8 mouse cellular contexts compared by ENCODE assay signal in the genomic region with DNA sequence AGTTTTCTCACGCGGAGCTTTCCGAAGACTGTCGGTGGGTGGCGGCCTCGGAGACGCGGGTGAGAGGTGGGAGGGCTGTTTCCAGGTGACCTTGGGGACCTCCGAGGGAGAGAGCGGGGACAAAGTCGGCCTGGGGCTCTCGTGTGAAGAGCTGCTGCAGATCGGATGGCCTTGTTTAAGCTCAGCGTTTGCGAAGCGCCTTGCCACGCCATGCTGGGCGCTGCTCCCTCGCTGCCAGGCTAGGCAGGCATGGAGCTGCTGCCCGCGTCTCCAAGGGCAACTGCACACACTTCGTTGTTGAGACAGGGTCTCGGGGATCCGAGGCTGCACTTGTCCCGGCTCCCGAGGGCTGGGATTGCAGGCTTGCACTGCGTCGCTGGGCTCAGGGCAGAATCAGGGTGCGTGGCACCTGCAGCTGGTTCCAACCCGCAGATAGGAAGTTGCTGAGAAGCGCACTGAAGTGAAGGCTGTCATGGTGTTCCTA. TPM values are rescaled to one million over a fixed set of nuclear protein-coding genes. Genes with fewer than 3 reads are reported as not detected.
DNase-seq lines count a peak whose midpoint lies in the region; ATAC-seq and TF ChIP-seq lines count a peak whose summit lies in the region.

Gene Mrpl47, minus strand, starts transcription at position 434 of the 484 bp plus-strand sequence.

- peak within 1 kb of the TSS; percentile 96 for H3K4me3 ChIP-seq in C2C12 (ENCODE audit: insufficient read depth, poor library complexity, severe bottlenecking)
- peak within 1 kb of the TSS; percentile 83 for H3K4me3 ChIP-seq in embryonic facial prominence, embryonic 14.5 days (ENCODE audit: low read depth, low read length)
- H3K4me3 ChIP-seq in heart, postnatal 0 days (ENCODE audit: low read depth, low read length): peak within 1 kb of the TSS; percentile 91
- peak within 1 kb of the TSS; percentile 90 for H3K4me3 ChIP-seq in limb, embryonic 10.5 days
- H3K4me3 ChIP-seq in neural tube, embryonic 15.5 days (replicated peaks): peak within 1 kb of the TSS; percentile 93

- WGBS in embryonic facial prominence, embryonic 14.5 days: under 1% methylated on average over 20 of the region's 31 CpGs
- WGBS in heart, postnatal 0 days: under 1% methylated on average over 31 of the region's 31 CpGs
- under 1% methylated on average over 31 of the region's 31 CpGs for WGBS in limb, embryonic 10.5 days
- 0% methylated on average over 31 of the region's 31 CpGs for WGBS in neural tube, embryonic 15.5 days

- H3K9me3 ChIP-seq in embryonic facial prominence, embryonic 14.5 days (ENCODE audit: control insufficient read depth, low read length): no peaks in the 10 kb centered on the region
- no peaks in the 10 kb centered on the region for H3K9me3 ChIP-seq in heart, postnatal 0 days (replicated peaks; ENCODE audit: control insufficient read depth, low read length)
- H3K9me3 ChIP-seq in limb, embryonic 10.5 days (replicated peaks): no peaks in the 10 kb centered on the region
- no peaks in the 10 kb centered on the region for H3K9me3 ChIP-seq in neural tube, embryonic 15.5 days (replicated peaks)

- H3K36me3 ChIP-seq in C2C12 (ENCODE audit: control insufficient read depth, insufficient read depth): peaks cover 24% of the 10 kb centered on the region
- peaks cover 28% of the 10 kb centered on the region; the same call in 1 of the 2 replicates for H3K36me3 ChIP-seq in embryonic facial prominence, embryonic 14.5 days (ENCODE audit: control insufficient read depth, insufficient read depth, low read length)
- H3K36me3 ChIP-seq in heart, postnatal 0 days (replicated peaks; ENCODE audit: control insufficient read depth, insufficient read depth, low read length): peaks cover 19% of the 10 kb centered on the region
- H3K36me3 ChIP-seq in limb, embryonic 10.5 days: peaks cover 53% of the 10 kb centered on the region
- peaks cover 28% of the 10 kb centered on the region for H3K36me3 ChIP-seq in neural tube, embryonic 15.5 days

- H3K4me2 ChIP-seq in embryonic facial prominence, embryonic 14.5 days (ENCODE audit: low read depth, low read length): peak within 1 kb of the TSS; percentile 81
- H3K4me2 ChIP-seq in heart, postnatal 0 days (ENCODE audit: low read depth, low read length): peak within 1 kb of the TSS; percentile 65
- H3K4me2 ChIP-seq in neural tube, embryonic 15.5 days: peak within 1 kb of the TSS; percentile 74

- H3K27ac ChIP-seq in embryonic facial prominence, embryonic 14.5 days (replicated peaks; ENCODE audit: low read depth, low read length): peak within 1 kb of the TSS; percentile 76
- H3K27ac ChIP-seq in heart, postnatal 0 days (ENCODE audit: low read depth): peak within 1 kb of the TSS; percentile 94
- peak within 1 kb of the TSS; percentile 83 for H3K27ac ChIP-seq in limb, embryonic 10.5 days
- peak within 1 kb of the TSS; percentile 90 for H3K27ac ChIP-seq in neural tube, embryonic 15.5 days (replicated peaks)

- H3K27me3 ChIP-seq in C2C12 (ENCODE audit: control insufficient read depth, insufficient read depth, insufficient read length): no peaks in the 10 kb centered on the region
- no peaks in the 10 kb centered on the region for H3K27me3 ChIP-seq in embryonic facial prominence, embryonic 14.5 days (replicated peaks; ENCODE audit: control insufficient read depth, insufficient read depth, low read length)
- no peaks in the 10 kb centered on the region for H3K27me3 ChIP-seq in heart, postnatal 0 days (ENCODE audit: control insufficient read depth, insufficient read depth, low read length)
- H3K27me3 ChIP-seq in limb, embryonic 10.5 days (ENCODE audit: low read depth, poor library complexity, severe bottlenecking): no peaks in the 10 kb centered on the region
- H3K27me3 ChIP-seq in neural tube, embryonic 15.5 days (replicated peaks): no peaks in the 10 kb centered on the region

- peaks cover 79% of the 10 kb centered on the region for H3K79me2 ChIP-seq in C2C12 (ENCODE audit: control insufficient read depth, insufficient read depth)

- H3K79me3 ChIP-seq in C2C12 (ENCODE audit: low read depth): peaks cover 38% of the 10 kb centered on the region

- H3K9ac ChIP-seq in embryonic facial prominence, embryonic 14.5 days (ENCODE audit: low read depth, low read length): peak within 1 kb of the TSS; percentile 85
- H3K9ac ChIP-seq in heart, postnatal 0 days (replicated peaks; ENCODE audit: low read depth, low read length): peak within 1 kb of the TSS; percentile 93
- H3K9ac ChIP-seq in neural tube, embryonic 15.5 days (replicated peaks): peak within 1 kb of the TSS; percentile 77

- TF ChIP-seq EP300 in heart, postnatal 0 days (IDR thresholded peaks at IDR 0.05; ENCODE audit: low read depth): no peak

- ATAC-seq in cerebellum, adult (ENCODE audit: insufficient number of reproducible peaks, low FRiP score, low TSS enrichment): peak; percentile 46
- ATAC-seq in embryonic facial prominence, embryonic 14.5 days (ENCODE audit: low read depth): peak; percentile 30
- ATAC-seq in heart, postnatal 0 days (ENCODE audit: insufficient read depth, low read depth): peak; percentile 43
- peak; percentile 67 for ATAC-seq in neural tube, embryonic 15.5 days (ENCODE audit: low FRiP score)

- no peak for TF ChIP-seq CTCF in C2C12 (IDR thresholded peaks at IDR 0.05; ENCODE audit: control insufficient read depth, insufficient read depth, insufficient read length)
- TF ChIP-seq CTCF in heart, postnatal 0 days (IDR thresholded peaks at IDR 0.05; ENCODE audit: low read depth): no peak

- no peak for DNase-seq in cerebellum, adult 11 months
- DNase-seq in embryonic facial prominence, embryonic 14.5 days (ENCODE audit: low spot score): no peak
- DNase-seq in heart, postnatal 0 days (ENCODE audit: low spot score): no peak
- no peak for DNase-seq in limb, embryonic 10.5 days (ENCODE audit: low spot score)
- no peak for DNase-seq in cerebellum, adult 11-12 months

- H3K4me1 ChIP-seq in embryonic facial prominence, embryonic 14.5 days (ENCODE audit: control insufficient read depth, insufficient read depth, low read length): peaks cover 14% of the 10 kb centered on the region; the same call in 1 of the 2 replicates
- peaks cover 31% of the 10 kb centered on the region for H3K4me1 ChIP-seq in heart, postnatal 0 days (ENCODE audit: control insufficient read depth, insufficient read depth)
- peaks cover 19% of the 10 kb centered on the region for H3K4me1 ChIP-seq in limb, embryonic 10.5 days
- H3K4me1 ChIP-seq in neural tube, embryonic 15.5 days: peaks cover 35% of the 10 kb centered on the region

- H3ac ChIP-seq in C2C12 (ENCODE audit: control insufficient read depth, insufficient read length, low read depth): peak within 1 kb of the TSS; percentile 94

TF ChIP-seq in C2C12, 6 proteins besides CTCF, POLR2A, EP300 and RAD21:
- no peak for TF ChIP-seq CEBPB (IDR thresholded peaks at IDR 0.05; ENCODE audit: low read depth)
- TF ChIP-seq MYOD1 (IDR thresholded peaks at IDR 0.05; ENCODE audit: control insufficient read depth, insufficient read length, low read depth): no peak
- no peak for TF ChIP-seq FOSL1 (IDR thresholded peaks at IDR 0.05; ENCODE audit: insufficient read depth, low read length, poor library complexity, severe bottlenecking)
- TF ChIP-seq MYOG (IDR thresholded peaks at IDR 0.05; ENCODE audit: control insufficient read depth, extremely low read depth, insufficient read length): no peak
- TF ChIP-seq USF1 (IDR thresholded peaks at IDR 0.05; ENCODE audit: low read depth): no peak
- TF ChIP-seq MAX (IDR thresholded peaks at IDR 0.05): no peak

RNA-seq across cellular contexts. Expression of gene Mrpl47, which starts in this region (rescaled TPM):
- polyA plus RNA-seq in C2C12 (2012; fragmentation: generic; extraction: Trizol): 15.7 TPM
- 29.2 and 34.0 TPM in 2 replicates for polyA plus RNA-seq in embryonic facial prominence, embryonic 14.5 days (2014; fragmentation: Nextera tagmentation; extraction: Ambion mirVana)
- total RNA-seq in heart, postnatal 0 days (2014; rRNA removed; ENCODE audit: low replicate concordance): 8.1 and 9.5 TPM in 2 replicates
- 39.0 and 42.7 TPM in 2 replicates for polyA plus RNA-seq in heart, postnatal 0 days (2015; fragmentation: Nextera tagmentation; extraction: Ambion mirVana)
- polyA plus RNA-seq in limb, embryonic 10.5 days (2016; fragmentation: Nextera tagmentation; extraction: Ambion mirVana): 35.6 and 41.5 TPM in 2 replicates
- 31.4 and 31.7 TPM in 2 replicates for polyA plus RNA-seq in neural tube, embryonic 15.5 days (2015; fragmentation: Nextera tagmentation; extraction: Ambion mirVana)
